Mouse (Mus musculus) cerebellum, adult (tissue): ENCODE results near the gene Lyrm7.

ENCODE experiments used
- ATAC-seq: cut with Nextera tagmentation; 2 replicates; pipeline ENCODE4 v1.9.2; 2017; ENCODE audit warnings: mild to moderate bottlenecking, moderate library complexity, mixed read lengths; ENCODE audit not compliant: insufficient number of reproducible peaks, low FRiP score, low TSS enrichment

The Lyrm7 gene

DNA sequence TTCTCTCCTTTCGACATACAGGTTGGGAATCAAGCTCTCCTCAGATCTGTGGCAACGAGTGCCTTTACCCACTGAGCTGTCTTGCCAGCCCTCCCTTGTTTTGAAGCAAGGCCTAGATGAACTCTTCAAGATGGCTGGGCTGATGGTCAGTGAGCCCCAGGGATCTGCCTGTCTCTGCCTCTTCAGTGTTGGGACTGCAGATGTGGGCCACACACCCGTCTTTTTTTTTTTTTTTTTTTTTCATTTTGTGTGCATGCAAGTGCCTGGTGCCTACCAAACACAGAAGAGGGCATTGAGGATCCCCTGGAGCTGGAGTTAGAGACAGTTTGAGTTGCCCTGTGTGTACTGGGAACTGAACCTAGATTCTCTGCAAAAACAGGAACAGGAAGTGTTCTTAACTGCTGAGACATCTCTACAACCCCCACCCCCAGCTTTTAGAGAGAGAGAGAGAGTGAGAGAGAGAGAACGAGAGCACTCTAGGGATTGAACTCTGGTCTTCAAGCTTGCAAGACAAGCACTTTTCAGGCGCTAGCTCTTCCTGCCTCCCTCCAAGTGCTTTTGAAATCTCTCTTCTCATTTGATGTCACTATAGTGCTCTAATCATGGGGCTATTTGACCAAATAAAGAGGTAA lies 23.6 kb upstream of the Lyrm7 start:
- ATAC-seq = no peak

DNA sequence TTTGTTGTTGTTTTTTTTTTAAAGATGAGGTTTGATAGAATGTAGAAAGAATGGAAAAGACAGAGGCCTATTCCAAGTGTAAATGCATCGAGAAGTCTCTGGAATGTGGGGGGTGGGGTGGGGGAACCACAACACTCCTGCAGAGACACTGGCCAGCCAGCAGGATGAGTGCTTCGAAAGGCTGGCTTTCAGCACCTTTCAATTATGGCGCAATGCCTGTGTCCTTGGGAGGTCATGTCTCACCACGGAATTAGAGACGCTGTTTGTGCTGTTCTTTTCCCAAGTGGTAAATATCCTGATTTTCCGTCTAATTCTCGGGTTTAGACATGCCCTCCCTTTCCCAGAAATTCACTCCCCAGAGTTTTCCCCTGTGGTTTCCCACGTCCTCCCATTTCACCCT lies 22.0 kb upstream of the Lyrm7 start:
- ATAC-seq = no peak

DNA sequence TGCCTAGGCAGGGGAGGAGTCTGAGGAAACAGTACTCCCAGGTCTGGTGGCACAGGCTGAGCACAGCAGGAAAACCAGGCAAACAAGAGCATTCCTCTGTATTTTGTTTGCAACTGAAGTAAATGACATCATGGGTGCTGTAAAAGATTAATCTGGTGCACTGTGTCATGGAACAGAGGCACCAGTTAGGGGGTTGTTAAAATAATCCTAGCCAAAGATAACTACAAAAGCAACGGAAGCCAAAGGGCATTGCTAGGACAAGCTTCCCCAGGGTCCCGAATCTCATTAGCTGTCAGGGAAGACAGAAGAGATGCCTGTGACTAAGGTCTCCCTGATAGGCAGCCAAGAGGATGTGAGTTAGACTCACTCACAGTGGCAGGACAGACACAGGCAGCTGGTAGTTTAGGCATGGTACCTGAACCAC lies 20.3 kb upstream of the Lyrm7 start:
- no peak for ATAC-seq

DNA sequence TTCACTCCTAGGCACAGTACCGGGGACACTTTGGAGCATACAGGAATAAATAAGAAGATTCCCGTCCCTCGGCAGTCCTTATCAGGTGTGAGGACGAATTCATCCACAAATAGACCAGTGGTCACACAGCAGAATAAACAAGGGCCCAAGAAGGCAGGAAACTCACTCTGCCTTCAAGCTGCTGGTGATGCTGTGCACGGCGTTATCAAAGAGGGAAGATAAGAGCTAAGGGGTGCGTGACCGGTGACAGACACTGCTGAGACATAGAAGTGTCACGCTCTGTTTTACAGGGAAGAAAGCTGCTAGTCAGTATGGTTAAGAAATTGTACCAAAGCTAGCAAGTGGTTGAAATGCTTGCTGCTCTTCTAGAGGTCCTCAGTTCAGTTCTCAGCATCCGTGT lies 19.2 kb upstream of the Lyrm7 start:
- no peak for ATAC-seq

DNA sequence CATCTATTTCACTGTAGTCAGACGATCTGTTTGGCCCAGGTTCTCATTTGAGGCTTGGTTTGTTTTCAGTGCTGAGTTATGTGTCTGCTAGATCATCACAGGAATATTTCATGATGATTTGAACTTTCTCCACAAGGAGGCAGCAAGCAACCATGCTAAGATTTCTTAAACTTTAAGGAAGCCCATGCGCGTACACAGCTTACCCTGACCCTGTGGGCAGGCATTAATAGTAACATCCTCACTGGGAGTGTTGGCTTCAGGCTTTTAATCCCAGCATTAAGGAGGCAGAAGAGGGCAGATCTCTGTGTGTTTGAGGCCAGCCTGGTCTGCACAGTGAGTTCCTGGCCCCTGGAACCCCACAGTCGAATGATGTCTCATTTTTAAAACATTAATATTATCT lies 18.7 kb upstream of the Lyrm7 start:
- no peak for ATAC-seq

DNA sequence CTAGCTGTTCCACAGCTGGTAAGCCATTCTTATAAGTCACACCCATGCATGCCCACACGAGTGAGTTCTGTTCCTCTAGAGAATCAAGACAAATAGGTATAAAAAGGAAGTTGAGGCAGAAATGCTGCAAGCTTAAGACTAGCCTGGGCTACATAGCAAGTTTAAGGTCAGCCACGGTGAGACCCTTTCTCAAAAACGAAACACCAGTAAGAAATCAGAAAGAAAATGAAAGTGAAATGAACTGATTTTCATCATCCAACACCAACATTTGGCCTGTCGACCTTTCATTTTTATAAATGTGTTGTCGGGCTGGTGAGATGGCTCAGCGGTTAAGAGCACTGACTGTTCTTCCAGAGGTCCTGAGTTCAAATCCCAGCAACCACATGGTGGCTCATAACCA lies 18.2 kb upstream of the Lyrm7 start:
- ATAC-seq = no peak

DNA sequence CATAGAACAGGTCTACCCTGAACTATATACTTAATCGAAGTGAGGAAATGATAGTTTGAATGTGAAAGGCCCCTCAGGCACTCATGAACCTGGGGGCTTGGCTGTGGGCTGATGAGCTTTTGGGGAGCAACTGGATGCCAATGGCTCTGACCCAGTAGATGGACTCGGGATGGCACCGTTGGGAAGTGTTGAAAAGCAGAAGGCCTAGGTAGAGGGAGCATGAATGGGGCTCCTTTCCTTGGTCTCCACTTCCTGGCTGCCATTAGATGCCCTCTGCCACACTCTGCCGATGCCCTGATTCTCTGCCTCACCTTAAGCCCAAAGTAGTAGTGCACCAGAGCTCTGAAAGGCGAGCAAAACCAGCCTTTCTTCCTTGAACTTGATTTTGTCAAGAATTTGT lies 15.3 kb upstream of the Lyrm7 start:
- ATAC-seq = no peak

DNA sequence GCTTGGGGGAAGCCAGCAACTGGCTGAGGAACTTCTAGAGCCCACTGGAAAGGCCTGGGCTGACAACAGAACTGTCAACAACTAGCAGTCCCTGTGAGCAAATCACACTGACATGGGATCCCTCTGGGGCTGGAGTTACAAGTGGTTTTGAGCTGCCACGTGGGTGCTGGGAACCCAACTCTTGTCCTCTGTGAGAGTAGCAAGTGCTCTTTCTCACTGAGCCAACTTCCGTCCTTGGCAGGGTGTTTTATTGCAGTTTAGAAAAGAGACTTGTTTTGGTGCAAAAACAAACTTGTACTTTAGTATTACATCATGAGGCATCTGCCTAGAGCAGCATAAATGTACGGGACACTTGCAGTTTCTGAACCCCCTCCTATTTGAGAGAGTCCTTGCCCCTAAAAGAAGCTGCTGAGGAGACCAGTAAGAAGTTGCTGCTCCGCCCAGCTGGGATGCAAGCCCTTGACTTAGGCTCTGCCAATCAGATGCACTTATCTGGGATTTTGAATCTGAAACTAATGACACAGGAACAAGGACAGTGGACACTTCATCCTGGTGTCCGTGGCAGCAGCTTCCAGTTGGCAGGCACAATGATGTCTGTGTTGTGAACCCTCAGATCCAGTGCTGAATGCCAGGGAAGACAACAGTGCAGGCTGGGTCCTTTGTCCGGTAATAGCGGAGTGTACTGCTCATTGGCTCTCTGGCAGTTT lies 11.3 kb upstream of the Lyrm7 start:
- no peak for ATAC-seq

DNA sequence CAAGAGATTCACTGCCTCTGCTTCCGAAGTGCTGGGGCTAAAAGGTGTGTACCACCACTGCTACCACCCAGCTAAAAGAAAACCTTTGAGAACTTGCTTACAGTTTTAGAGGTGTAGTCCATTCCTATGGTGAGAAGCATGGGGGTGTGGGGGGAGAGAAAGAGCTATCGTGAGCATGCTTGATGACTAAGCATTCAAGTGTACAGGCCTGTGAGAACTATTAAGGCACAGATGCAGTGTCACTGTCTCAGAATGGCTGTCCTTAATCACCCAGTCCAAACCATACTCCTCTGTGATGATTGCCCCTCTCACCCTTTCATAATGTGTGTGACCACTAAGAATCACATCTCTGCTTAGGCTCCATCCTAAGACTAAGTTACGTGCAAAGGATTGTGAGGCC lies 8.6 kb upstream of the Lyrm7 start:
- no peak for ATAC-seq

DNA sequence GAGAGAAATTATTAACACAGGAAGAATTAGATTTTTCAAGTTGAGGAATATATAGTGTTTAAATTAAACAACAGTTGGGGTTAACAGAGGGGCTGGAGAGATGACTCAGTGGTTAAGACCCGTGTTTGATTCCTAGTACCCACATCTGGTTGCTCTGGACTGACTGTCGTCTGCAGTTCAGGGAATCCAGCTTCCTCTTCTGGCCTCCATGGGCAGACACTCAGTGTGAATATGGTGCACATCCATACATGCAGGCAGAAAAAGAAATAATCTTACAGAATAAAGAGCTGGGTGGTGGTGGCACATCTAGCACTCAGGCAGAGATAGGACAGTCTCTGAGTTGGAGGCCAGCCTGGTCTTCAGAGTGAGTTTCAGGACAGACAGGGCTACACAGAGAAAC lies 7.7 kb upstream of the Lyrm7 start:
- ATAC-seq = no peak

DNA sequence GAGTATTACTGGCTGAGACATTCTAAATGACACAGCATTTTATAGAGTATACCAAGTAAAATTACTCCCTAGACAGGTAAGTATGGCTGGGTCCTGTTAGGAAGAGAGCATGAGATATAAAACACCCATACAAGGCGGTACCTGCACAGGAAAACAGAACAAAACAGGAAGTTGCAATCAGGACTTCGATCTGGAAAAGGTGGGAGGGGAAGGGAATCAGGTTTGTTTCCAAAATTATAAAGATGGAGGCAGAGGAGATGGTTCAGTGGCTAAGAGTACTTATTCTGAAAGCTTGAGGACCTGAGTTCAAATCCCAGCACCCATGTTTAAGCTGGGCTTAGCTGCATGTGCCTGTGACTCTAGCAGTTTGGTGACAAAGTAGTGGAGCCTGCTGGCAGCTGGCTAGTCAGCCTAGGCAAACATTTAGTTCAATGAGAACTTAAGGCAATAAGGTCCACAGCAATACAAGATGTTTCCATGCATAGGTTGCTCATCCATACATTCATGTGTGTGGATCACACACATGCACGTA lies 7.3 kb upstream of the Lyrm7 start:
- ATAC-seq = no peak

DNA sequence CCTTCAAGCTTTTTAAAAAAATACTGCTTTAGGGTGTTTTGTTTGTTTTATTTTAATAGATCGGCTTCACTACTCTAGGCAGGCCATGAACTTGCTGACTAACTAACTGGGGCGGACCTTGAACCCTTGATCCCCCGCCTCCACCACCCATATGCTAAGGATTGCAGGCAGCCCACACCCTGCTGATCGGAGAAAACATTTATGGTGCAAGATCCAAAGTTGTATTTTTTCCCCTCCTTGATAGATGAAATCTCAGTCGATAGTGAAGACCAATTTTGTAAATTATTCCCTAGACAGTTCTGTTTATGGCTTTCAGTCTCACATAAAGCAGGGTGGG lies 6.3 kb upstream of the Lyrm7 start:
- ATAC-seq = no peak

DNA sequence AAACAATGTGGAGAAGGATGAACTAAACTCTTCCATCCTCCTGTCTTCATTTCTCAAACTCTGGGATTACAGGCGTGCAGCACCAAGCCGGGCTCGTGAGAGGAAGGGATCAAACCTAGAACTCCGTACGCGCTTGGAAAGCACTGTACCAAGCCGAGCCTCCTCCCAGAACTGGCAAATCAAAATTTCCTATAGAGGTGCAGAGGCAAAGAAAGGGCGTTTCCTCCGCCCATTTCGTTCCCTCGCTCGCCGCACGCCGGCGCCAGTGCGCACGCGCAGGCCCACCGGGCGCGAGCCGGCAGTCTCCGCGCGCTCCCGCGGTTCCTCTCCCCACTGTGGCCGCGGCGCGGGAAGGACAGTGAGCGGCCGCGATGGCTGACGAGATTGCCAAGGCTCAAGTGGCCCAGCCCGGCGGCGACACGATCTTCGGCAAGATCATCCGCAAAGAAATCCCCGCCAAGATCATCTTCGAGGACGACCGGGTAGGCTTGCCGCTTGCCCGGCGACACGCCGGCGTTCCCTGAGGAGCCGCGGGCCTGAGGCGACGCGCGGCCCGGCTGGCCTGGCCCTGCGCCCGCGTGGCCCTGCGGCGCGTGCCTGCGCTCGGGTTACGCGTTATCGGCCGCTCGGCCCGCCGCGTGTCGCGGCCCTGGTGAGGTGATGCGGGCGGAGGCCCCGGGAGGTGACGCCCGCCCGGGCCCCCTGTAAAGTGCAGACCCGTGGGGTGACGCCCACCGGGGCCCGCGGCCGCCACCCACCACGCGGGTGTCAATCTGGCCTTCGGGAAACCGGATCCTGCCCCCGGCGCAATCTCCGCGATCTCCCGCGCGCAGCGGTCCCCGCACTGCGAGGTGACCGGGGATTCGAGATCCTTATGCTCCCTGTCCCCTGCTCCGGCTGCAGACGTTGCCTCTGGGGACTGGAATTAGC lies 5.7 kb upstream of the Lyrm7 start, which contains the start of gene Hint1:
Gene Hint1 (plus strand): TSS at position 265 of the 930 bp plus-strand sequence.
- peak; percentile 82 for ATAC-seq

DNA sequence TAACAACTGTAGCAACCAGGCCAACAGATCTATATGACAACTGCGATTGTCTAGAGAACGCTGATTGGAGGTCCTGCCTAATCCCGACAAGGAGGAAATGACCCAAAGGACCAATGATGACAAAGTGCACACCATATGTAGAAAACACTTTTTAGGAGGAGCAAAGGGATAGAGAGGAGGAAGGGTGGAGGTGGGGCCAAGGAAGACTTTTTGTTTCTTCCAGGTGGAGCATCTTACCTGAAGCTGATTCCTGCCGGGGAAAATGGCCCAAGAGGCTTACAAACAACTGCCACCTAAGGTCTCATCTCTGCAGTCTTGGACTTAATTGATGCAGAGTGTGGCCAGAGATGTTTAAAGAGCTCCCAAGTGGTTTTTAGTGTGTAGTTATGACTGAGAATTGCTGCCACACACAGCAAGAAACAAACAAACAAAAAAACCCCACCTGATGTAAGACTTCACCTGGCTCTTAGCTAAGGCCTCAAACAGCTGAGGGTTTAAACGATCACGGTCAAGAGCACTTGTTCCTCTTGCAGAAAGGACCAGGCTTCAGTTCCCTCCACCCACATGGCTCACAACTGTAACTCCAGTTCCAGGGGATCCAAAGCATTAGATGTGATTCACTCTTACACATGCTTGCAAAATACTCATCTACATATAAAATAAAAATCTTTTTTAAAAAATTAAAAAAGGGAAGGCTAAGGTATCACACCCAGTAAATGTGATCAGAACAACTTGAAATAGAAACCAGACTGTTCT lies 4.8 kb upstream of the Lyrm7 start:
- no peak for ATAC-seq

DNA sequence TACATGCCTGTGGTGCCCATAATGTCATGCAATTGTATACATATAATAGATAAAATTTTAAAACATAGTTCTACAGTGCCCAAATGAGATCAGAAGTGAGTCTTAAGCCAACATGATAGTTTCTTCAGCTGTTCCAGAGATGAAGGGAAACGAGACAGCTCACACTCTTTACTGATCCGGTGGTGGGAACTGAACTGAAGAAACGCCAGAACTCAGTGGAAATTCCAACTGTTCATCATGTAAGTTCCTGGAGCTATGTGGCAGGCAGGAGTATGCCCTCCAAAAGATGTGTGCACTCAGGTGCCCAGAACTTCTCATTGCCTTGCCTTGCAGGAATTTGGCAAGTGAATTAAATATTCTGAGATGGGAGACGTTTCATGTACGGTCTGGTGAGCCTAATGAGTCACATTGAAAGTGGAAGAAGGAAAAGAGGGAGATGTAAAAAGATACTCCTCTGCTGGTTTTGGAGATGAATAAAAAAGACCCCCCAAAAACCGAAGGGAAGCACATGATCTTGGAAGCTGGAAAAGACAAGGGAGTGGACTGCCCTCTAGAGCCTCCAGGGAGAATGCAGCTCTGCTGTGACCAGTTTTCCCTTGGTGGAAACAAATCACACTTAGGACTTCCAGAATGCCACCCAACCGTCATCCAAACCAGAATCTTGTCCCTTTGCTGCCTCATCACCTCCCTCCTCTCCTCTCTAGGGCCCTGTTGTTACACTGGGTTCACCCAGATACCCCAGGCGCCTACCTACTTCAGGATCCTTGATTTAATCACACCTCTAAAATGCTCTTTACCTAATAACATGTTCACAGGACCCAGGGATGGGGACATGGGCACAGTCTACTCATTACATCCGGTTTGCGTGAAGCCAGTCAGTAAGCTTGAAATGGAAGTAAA lies 2.2 kb upstream of the Lyrm7 start:
- ATAC-seq = no peak

DNA sequence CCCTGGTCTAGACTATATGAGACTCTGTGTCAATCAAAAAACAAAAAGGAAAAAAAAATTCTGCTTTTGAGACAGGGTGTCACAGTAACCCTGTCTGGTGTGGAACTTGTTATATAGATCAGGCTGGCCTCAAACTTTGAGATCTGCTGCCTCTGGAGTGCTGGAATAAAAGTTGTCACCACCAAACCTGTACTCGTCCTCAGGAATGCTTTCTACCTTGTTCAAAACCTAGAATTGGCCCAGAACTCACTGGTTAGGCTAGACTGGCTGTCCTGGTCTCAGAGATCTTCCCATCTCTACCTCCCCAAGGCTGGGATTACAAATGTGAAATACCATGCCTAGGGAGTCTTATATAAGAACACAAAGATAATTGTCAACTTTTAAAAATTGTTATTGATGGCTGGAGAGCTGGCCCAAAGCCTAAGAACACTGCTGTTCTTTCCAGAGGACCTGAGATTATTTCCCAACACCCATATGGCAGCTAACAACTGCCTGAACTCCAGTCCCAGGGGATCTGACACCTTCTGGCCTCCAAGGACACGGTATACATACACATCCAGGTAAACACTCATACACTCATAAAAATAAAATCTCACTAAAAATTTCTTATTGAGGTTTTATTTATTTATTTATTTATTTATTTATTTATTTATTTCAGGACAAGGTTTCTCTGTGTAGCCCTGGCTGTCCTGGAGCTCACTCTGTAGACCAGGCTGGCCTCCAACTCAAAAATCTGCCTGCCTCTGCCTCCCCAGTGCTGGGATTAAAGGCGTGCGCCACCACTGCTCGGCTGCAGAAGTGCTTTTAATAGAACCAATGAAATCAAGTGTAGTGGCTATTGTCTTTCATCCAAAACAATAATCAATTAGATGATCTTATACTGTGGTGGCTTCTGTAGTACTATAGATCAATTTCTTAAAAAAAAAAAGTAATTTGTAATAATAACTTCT lies 1.0 kb upstream of the Lyrm7 start:
- ATAC-seq = no peak

DNA sequence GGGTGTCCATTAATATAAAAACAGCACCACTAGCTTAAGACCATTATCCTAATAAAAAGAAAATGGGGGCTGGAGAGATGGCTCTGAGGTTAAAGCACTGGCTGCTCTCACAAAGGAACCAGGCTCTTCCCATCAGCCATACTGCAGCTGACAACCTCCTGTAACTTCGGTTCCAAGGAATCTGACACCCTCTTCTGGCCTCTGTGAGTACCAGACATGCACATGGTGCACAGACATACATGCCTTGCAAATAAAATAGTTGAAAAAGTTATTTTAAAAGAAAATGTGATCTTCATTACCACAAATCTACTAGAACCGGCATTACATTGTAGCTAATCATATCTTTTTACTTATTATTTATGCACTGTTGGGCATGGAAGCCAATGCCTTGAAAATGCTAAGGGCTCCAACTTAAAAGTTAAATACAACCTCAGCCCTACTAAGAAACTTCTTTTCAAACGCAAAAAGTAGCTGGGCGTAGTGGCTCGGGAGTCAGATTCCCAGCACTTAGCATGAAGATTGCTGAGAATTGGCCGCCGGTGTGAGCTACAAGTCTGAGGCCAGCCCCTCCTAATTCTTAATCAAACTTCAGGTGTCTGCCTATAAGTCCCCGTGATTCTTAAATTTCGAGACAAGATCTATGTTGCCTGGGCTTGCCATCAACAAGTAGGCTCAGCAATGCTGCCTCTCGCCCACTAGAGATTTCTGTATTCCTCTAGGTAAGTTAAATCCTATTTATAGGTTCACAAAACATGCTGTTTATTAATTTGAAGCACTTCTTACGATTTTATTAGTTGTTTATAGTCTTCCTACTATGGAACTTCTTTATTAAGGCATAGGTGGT lies 1.2 kb downstream of the Lyrm7 start:
- no peak for ATAC-seq
